Mouse (Mus musculus): Measurements from ENCODE around the gene Ccdc102a.

GRCm38 (mm10) chr8:94869146-94869545 is 48.8 kb downstream of the Ccdc102a start:
- TF ChIP-seq CTCF (IDR thresholded peaks at IDR 0.05; ENCODE audit: borderline replicate concordance, extremely low read depth, insufficient read depth, insufficient read length), result no peak
- no peak for TF ChIP-seq POLR2A (IDR thresholded peaks at IDR 0.05; ENCODE audit: borderline replicate concordance, extremely low read depth, insufficient read depth, insufficient read length, poor library complexity, severe bottlenecking)
